Mouse (Mus musculus) urinary bladder, postnatal 14 days (tissue): ENCODE results near the gene Mgst3.
"Not testable (repeated sequence)": the region's sequence is repeated elsewhere in the genome, so short reads cannot be mapped to it uniquely, and the experiment has no call there.

Source experiments
- DNase-seq: peaks from one replicate; pipeline ENCODE4 v3.0.0; 2021; ENCODE audit warnings: low spot score

Mgst3 gene

GRCm38 (mm10) chr1:167358731-167359130, 34.9 kb downstream of the Mgst3 start:
- DNase-seq, result no peak

GRCm38 (mm10) chr1:167357387-167357786, 36.3 kb downstream of the Mgst3 start:
- DNase-seq, result no peak

GRCm38 (mm10) chr1:167352403-167352802, 41.2 kb downstream of the Mgst3 start:
- DNase-seq, result no peak

- no peak for DNase-seq
Measured at GRCm38 (mm10) chr1:167350597-167351415, 42.8 kb downstream of the Mgst3 start.

- DNase-seq, result peak; percentile 93
Measured at GRCm38 (mm10) chr1:167349815-167350596, 43.6 kb downstream of the Mgst3 start, which contains the start of gene Aldh9a1. Aldh9a1 (plus strand) TSS chr1:167349991.

GRCm38 (mm10) chr1:167349206-167349605, 44.4 kb downstream of the Mgst3 start:
- DNase-seq, result not testable (repeated sequence)

GRCm38 (mm10) chr1:167345994-167346520, 47.6 kb downstream of the Mgst3 start:
- not testable (repeated sequence) for DNase-seq

GRCm38 (mm10) chr1:167342831-167343230, 50.8 kb downstream of the Mgst3 start:
- DNase-seq, result no peak

- no peak for DNase-seq
Measured at GRCm38 (mm10) chr1:167340910-167341528, 52.6 kb downstream of the Mgst3 start.

GRCm38 (mm10) chr1:167340111-167340787, 53.4 kb downstream of the Mgst3 start:
- no peak for DNase-seq

- no peak for DNase-seq
Measured at GRCm38 (mm10) chr1:167339177-167339781, 54.4 kb downstream of the Mgst3 start.

GRCm38 (mm10) chr1:167337463-167338095, 56.1 kb downstream of the Mgst3 start:
- DNase-seq, result peak; percentile 88

GRCm38 (mm10) chr1:167336398-167336797, 57.2 kb downstream of the Mgst3 start:
- peak; percentile 6 for DNase-seq

GRCm38 (mm10) chr1:167331106-167331505, 62.5 kb downstream of the Mgst3 start:
- DNase-seq, result no peak

GRCm38 (mm10) chr1:167328776-167329175, 64.9 kb downstream of the Mgst3 start:
- DNase-seq, result no peak
